Mouse (Mus musculus): ENCODE measurements around the gene Gm49510. TPM values are rescaled to one million over a fixed set of nuclear protein-coding genes. Genes with fewer than 3 reads are reported as not detected.

Gene Gm49510
- polyA plus RNA-seq, 1 experiment from 2014 or later: not detected

DNA sequence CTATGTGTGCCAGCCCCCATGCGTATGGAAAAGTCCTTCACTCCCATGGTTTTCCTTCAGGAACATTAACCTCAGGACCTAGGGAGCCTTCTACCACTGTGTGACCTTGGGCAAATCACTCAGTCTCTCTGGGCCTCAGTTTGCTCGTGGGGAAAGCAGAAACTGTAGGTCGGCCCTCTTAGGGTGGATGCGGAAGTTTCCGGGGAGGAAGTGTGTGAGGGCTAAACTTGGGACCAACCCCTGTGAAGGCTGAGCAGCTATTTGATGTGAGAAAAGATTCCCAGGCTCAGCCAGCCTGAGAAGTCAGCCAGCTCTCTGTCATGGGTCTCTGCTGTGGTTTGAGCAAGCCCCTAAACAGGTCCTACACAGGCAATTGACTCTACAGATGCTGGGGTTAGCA is 37.2 kb upstream of the Gm49510 start:
- Histone ChIP-seq H3K9ac (replicated peaks; ENCODE audit: low read depth, low read length) (no peak overlapping the region), H3K4me2 (replicated peaks; ENCODE audit: low read depth, low read length) (no peak overlapping the region), H3K9me3 (ENCODE audit: control insufficient read depth, low read depth, low read length) (no peaks in the 10 kb centered on the region), H3K4me3 (ENCODE audit: low read depth, low read length) (no peak overlapping the region), H3K27ac (ENCODE audit: low read length) (no peak overlapping the region), H3K27me3 (ENCODE audit: control insufficient read depth, insufficient read depth, low read length) (no peaks in the 10 kb centered on the region), H3K4me1 (ENCODE audit: control insufficient read depth, insufficient read depth, low read length) (0 out of 2 replicates have a peak, but pooled peaks cover 5% of the 10 kb centered on the region), H3K36me3 (ENCODE audit: control insufficient read depth, insufficient read depth, low read length) (no peaks in the 10 kb centered on the region)
- 91% methylated on average over 5 of the region's 5 CpGs for WGBS
- no peak for ATAC-seq (ENCODE audit: insufficient number of reproducible peaks, insufficient read depth, low FRiP score, low read depth)

- no peak overlapping the region for H3K4me3 ChIP-seq (ENCODE audit: low read depth, low read length)
- no peak overlapping the region for H3K4me2 ChIP-seq (replicated peaks; ENCODE audit: low read depth, low read length)
- no peaks in the 10 kb centered on the region for H3K9me3 ChIP-seq (ENCODE audit: control insufficient read depth, low read depth, low read length)
- no peaks in the 10 kb centered on the region for H3K27me3 ChIP-seq (ENCODE audit: control insufficient read depth, insufficient read depth, low read length)
- ATAC-seq (ENCODE audit: insufficient number of reproducible peaks, insufficient read depth, low FRiP score, low read depth): 0 out of 2 replicates have a peak, but pooled peaks have one; percentile 46
- no peak overlapping the region for H3K27ac ChIP-seq (ENCODE audit: low read length)
- 72% methylated on average over 2 of the region's 2 CpGs for WGBS
- H3K36me3 ChIP-seq (ENCODE audit: control insufficient read depth, insufficient read depth, low read length): no peaks in the 10 kb centered on the region
- H3K9ac ChIP-seq (replicated peaks; ENCODE audit: low read depth, low read length): no peak overlapping the region
- H3K4me1 ChIP-seq (ENCODE audit: control insufficient read depth, insufficient read depth, low read length): peaks cover 11% of the 10 kb centered on the region; the same call in 1 of the 2 replicates
Measured at GRCm38 (mm10) chr15:78863154-78863553, 36.3 kb upstream of the Gm49510 start.

GRCm38 (mm10) chr15:78863852-78864253 is 35.6 kb upstream of the Gm49510 start:
- no peak overlapping the region for H3K27ac ChIP-seq (ENCODE audit: low read length)
- no peaks in the 10 kb centered on the region for H3K9me3 ChIP-seq (ENCODE audit: control insufficient read depth, low read depth, low read length)
- H3K36me3 ChIP-seq (ENCODE audit: control insufficient read depth, insufficient read depth, low read length): no peaks in the 10 kb centered on the region
- no peaks in the 10 kb centered on the region for H3K27me3 ChIP-seq (ENCODE audit: control insufficient read depth, insufficient read depth, low read length)
- H3K4me1 ChIP-seq (ENCODE audit: control insufficient read depth, insufficient read depth, low read length): peaks cover 16% of the 10 kb centered on the region
- no peak overlapping the region for H3K9ac ChIP-seq (replicated peaks; ENCODE audit: low read depth, low read length)
- no peak for ATAC-seq (ENCODE audit: insufficient number of reproducible peaks, insufficient read depth, low FRiP score, low read depth)
- H3K4me2 ChIP-seq (replicated peaks; ENCODE audit: low read depth, low read length): no peak overlapping the region
- no peak overlapping the region for H3K4me3 ChIP-seq (ENCODE audit: low read depth, low read length)
- WGBS: 48% methylated on average over 13 of the region's 13 CpGs

GRCm38 (mm10) chr15:78868398-78868797 is 31.1 kb upstream of the Gm49510 start:
- Histone ChIP-seq H3K36me3 (ENCODE audit: control insufficient read depth, insufficient read depth, low read length) (no peaks in the 10 kb centered on the region), H3K4me3 (ENCODE audit: low read depth, low read length) (no peak overlapping the region), H3K27me3 (ENCODE audit: control insufficient read depth, insufficient read depth, low read length) (no peaks in the 10 kb centered on the region), H3K4me1 (ENCODE audit: control insufficient read depth, insufficient read depth, low read length) (peaks cover 27% of the 10 kb centered on the region), H3K4me2 (replicated peaks; ENCODE audit: low read depth, low read length) (no peak overlapping the region), H3K27ac (ENCODE audit: low read length) (peak overlapping the region; percentile 91), H3K9ac (replicated peaks; ENCODE audit: low read depth, low read length) (no peak overlapping the region), H3K9me3 (ENCODE audit: control insufficient read depth, low read depth, low read length) (no peaks in the 10 kb centered on the region)
- 4% methylated on average over 9 of the region's 9 CpGs for WGBS
- ATAC-seq (ENCODE audit: insufficient number of reproducible peaks, insufficient read depth, low FRiP score, low read depth): peak; percentile 78; the same call in 1 of the 2 replicates

DNA sequence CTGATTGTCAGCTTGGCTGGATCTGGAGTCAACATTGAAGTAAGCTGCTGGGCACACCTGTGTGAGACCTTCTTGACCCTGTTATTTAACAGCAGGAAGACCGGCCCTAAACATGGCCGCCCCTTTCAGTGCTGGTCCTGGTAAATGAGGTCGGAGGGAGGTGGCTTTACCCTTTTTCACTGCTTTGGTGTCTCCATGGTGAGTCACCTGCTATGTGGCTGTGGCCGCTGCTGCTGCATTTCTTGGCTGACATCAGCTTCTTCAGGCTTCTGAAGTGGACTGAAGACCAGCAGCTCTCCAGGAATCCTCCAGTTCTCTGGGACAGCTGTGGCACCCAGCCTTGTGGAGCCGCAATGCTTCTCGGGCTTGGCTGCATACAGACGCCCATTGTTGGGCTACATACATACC is 30.6 kb upstream of the Gm49510 start:
- H3K4me2 ChIP-seq (replicated peaks; ENCODE audit: low read depth, low read length): no peak overlapping the region
- no peak overlapping the region for H3K9ac ChIP-seq (replicated peaks; ENCODE audit: low read depth, low read length)
- H3K36me3 ChIP-seq (ENCODE audit: control insufficient read depth, insufficient read depth, low read length): no peaks in the 10 kb centered on the region
- H3K27ac ChIP-seq (ENCODE audit: low read length): peak overlapping the region; percentile 91
- H3K4me1 ChIP-seq (ENCODE audit: control insufficient read depth, insufficient read depth, low read length): peaks cover 24% of the 10 kb centered on the region
- no peaks in the 10 kb centered on the region for H3K27me3 ChIP-seq (ENCODE audit: control insufficient read depth, insufficient read depth, low read length)
- 41% methylated on average over 7 of the region's 7 CpGs for WGBS
- ATAC-seq (ENCODE audit: insufficient number of reproducible peaks, insufficient read depth, low FRiP score, low read depth): peak; percentile 53; the same call in 1 of the 2 replicates
- H3K4me3 ChIP-seq (ENCODE audit: low read depth, low read length): no peak overlapping the region
- no peaks in the 10 kb centered on the region for H3K9me3 ChIP-seq (ENCODE audit: control insufficient read depth, low read depth, low read length)

DNA sequence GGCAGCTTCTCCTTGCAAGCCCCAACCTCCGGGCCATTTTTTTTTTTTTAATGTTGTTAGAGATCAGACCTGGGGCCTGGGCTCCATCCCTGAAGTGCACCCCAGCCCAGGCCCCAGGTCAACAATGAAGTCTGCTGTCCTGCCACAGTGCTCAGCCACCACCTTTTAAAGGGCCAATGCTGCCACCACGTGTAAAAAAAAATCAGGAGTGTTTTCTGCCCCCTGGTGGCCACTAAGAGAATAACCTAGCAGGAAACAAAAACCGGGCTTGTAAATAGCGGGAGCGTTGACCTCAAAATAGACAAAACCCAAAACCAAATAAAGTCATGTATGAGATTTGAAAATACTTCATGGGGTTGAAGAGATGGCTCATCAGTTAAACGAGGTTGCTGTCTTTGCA is 29.7 kb upstream of the Gm49510 start:
- WGBS: 32% methylated on average over 6 of the region's 6 CpGs

DNA sequence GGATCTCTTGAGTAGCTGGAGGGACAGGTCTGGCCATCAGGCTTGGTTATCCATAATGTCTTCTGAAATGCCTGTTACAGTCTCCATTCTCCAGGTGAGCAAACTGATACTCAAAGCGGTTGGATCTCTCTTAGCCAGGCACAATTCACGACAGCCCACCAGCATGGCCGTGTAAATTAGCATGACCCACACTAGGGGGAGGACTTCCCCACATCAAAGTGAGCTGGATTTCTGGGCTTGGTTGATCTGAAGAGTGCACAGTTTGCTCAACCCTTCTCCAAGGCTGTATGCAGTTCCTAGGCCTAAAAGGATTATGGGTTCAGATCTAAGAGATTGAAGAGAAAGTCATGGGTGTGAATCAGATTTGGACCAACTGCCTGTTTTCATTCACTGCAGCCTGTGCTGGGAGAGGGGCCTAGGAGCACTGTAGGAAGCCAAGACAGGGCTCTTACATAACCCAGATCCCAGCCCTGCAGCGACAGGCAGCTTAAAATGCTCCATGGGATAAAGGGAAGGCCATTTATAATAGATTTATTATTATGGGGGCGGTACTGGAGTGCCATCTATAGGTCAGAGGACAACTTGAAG is 27.4 kb upstream of the Gm49510 start:
- Histone ChIP-seq H3K9ac (replicated peaks; ENCODE audit: low read depth, low read length) (no peak overlapping the region), H3K4me3 (ENCODE audit: low read depth, low read length) (no peak overlapping the region), H3K36me3 (ENCODE audit: control insufficient read depth, insufficient read depth, low read length) (no peaks in the 10 kb centered on the region), H3K9me3 (ENCODE audit: control insufficient read depth, low read depth, low read length) (no peaks in the 10 kb centered on the region), H3K27me3 (ENCODE audit: control insufficient read depth, insufficient read depth, low read length) (no peaks in the 10 kb centered on the region), H3K4me2 (replicated peaks; ENCODE audit: low read depth, low read length) (no peak overlapping the region), H3K4me1 (ENCODE audit: control insufficient read depth, insufficient read depth, low read length) (peaks cover 25% of the 10 kb centered on the region), H3K27ac (ENCODE audit: low read length) (peak overlapping the region; percentile 45; the same call in 1 of the 2 replicates)
- ATAC-seq (ENCODE audit: insufficient number of reproducible peaks, insufficient read depth, low FRiP score, low read depth): no peak
- 36% methylated on average over 5 of the region's 5 CpGs for WGBS

More for the DNA sequence above, 29.7 kb upstream of the Gm49510 start:
- no peak overlapping the region; the same call in 1 of the 2 replicates for H3K27ac ChIP-seq (ENCODE audit: low read length)
- no peak overlapping the region for H3K9ac ChIP-seq (replicated peaks; ENCODE audit: low read depth, low read length)
- peaks cover 22% of the 10 kb centered on the region for H3K4me1 ChIP-seq (ENCODE audit: control insufficient read depth, insufficient read depth, low read length)
- no peaks in the 10 kb centered on the region for H3K36me3 ChIP-seq (ENCODE audit: control insufficient read depth, insufficient read depth, low read length)
- no peak overlapping the region for H3K4me2 ChIP-seq (replicated peaks; ENCODE audit: low read depth, low read length)
- no peaks in the 10 kb centered on the region for H3K9me3 ChIP-seq (ENCODE audit: control insufficient read depth, low read depth, low read length)
- ATAC-seq (ENCODE audit: insufficient number of reproducible peaks, insufficient read depth, low FRiP score, low read depth): no peak
- no peak overlapping the region for H3K4me3 ChIP-seq (ENCODE audit: low read depth, low read length)
- H3K27me3 ChIP-seq (ENCODE audit: control insufficient read depth, insufficient read depth, low read length): no peaks in the 10 kb centered on the region

GRCm38 (mm10) chr15:78873803-78874435 is 25.5 kb upstream of the Gm49510 start:
- H3K27ac ChIP-seq (ENCODE audit: low read length): no peak overlapping the region
- no peaks in the 10 kb centered on the region for H3K36me3 ChIP-seq (ENCODE audit: control insufficient read depth, insufficient read depth, low read length)
- H3K4me2 ChIP-seq (replicated peaks; ENCODE audit: low read depth, low read length): no peak overlapping the region
- H3K27me3 ChIP-seq (ENCODE audit: control insufficient read depth, insufficient read depth, low read length): no peaks in the 10 kb centered on the region
- peaks cover 19% of the 10 kb centered on the region for H3K4me1 ChIP-seq (ENCODE audit: control insufficient read depth, insufficient read depth, low read length)
- H3K9me3 ChIP-seq (ENCODE audit: control insufficient read depth, low read depth, low read length): no peaks in the 10 kb centered on the region
- H3K4me3 ChIP-seq (ENCODE audit: low read depth, low read length): no peak overlapping the region
- 49% methylated on average over 13 of the region's 13 CpGs for WGBS
- ATAC-seq (ENCODE audit: insufficient number of reproducible peaks, insufficient read depth, low FRiP score, low read depth): no peak
- no peak overlapping the region for H3K9ac ChIP-seq (replicated peaks; ENCODE audit: low read depth, low read length)
